Mouse (Mus musculus) liver, embryonic 14.5 days (tissue): ENCODE results near the gene Pigr.

ENCODE experiments used
- CTCF ChIP-seq: IDR thresholded peaks from 2 replicates; pipeline ENCODE4 v1.5.1; 2016; ENCODE audit warnings: antibody characterized with exemption, low read depth, control low read depth
- EP300 ChIP-seq: IDR thresholded peaks from 2 replicates; pipeline ENCODE4 v1.6.1; 2016; ENCODE audit warnings: antibody characterized with exemption, low read depth

DNA sequence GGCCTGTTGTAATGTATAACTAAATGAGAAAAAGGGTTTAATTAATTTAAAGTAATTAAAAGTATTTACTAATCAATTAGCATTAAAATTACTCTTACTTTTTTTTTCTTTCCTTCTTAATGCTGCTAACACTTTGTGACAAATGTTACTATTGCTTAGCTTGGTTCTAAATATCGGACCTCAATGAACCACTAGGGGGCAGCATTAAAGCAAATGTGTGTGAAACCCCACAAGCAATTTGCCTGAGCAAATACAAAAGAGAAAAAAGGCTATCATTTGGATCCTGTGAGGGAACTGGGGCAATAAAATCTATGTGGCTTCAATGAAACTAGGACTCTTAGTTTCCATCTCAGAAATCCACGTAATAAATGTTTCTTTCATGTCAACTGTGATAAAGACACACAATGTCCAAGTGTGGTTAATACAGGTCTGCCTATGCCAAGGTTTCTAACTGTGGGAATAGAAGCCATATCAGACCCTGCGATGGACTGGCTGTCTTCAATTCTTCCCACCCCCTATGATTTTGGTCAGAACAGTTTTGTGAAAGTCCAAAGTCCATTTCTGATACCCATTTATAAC, 50.5 kb downstream of the Pigr start:
- TF ChIP-seq EP300 (no peak), CTCF (peak; percentile 63)
